Mouse (Mus musculus) heart, postnatal 25 days (tissue): ENCODE results near the gene Wfdc1. TPM values are rescaled to one million over a fixed set of nuclear protein-coding genes. Genes with fewer than 3 reads are reported as not detected.

ENCODE experiments used
- DNase-seq: peaks from one replicate; pipeline ENCODE4 v3.0.0; 2022; ENCODE audit warnings: low spot score
- intact Hi-C: fragments of 180-260 bp; cut with DNase I; formaldehyde crosslinking; loops from one replicate; pipeline ENCODE4 v1.15.1; 2025
- total RNA-seq, 2 experiments: library from RNA; stranded (reverse); gene quantifications; 2 replicates each; pipeline ENCODE4 v1.2.3; 2021

The Wfdc1 gene
- total RNA-seq, 2 experiments from 2014 or later: 45.5 to 49.2 TPM

- intact Hi-C loops: no loop called here
- no peak for DNase-seq
These were observed 28.8 kb upstream of the Wfdc1 start for GRCm38 (mm10) chr8:119637381-119637780.

DNA sequence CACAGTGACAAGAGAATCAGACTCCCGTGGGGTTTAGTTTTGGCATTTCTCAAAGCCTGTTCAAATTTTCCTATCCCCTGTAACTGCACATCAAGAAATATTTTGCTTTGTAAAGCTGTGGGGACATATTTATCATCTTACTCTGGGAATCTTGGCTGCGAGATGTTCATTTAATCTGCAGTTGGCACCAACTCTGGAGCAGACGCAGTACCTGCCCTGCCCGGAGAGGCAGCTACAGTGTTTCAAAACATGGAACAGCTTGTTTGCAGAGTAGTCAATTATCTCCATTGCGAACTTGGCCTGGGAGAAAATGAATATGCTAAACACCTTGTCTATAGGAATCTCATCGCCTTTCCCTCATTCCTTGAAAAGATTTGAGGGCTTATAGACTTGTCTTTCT lies 27.9 kb upstream of the Wfdc1 start:
- no peak for DNase-seq
- intact Hi-C loops: no loop called here

GRCm38 (mm10) chr8:119639798-119640197 lies 26.4 kb upstream of the Wfdc1 start:
- intact Hi-C loops: no loop called here

DNA sequence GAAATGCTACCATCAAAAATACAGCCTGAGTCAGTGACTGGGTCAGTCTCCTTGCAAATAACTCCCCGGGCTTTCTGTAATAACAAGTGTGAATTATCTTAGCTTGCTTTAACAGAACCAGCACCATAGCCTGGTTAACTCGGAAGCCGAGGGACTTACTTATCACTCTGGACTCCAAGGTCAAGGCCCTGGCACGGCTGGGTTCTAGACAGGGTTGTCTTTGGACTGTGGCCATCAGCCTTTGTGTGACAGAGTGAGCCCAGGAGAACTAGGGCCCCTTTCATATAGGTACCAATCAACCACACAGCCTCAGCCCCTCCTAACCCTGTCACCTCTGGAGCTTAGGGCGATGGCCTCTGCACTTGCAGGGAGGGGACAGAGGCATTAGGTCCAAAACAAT lies 25.1 kb upstream of the Wfdc1 start:
- no peak for DNase-seq
- intact Hi-C loops: no loop called here

More at GRCm38 (mm10) chr8:119639798-119640197, 26.4 kb upstream of the Wfdc1 start:
- DNase-seq: no peak

- intact Hi-C loops: no loop called here
- no peak for DNase-seq
These were observed 23.2 kb upstream of the Wfdc1 start for GRCm38 (mm10) chr8:119642960-119643359.

- DNase-seq: no peak
- intact Hi-C loops: no loop called here
These were observed 21.7 kb upstream of the Wfdc1 start for GRCm38 (mm10) chr8:119644429-119644960.

GRCm38 (mm10) chr8:119644981-119645597 lies 21.1 kb upstream of the Wfdc1 start:
- no peak for DNase-seq
- intact Hi-C loops: no loop called here

DNA sequence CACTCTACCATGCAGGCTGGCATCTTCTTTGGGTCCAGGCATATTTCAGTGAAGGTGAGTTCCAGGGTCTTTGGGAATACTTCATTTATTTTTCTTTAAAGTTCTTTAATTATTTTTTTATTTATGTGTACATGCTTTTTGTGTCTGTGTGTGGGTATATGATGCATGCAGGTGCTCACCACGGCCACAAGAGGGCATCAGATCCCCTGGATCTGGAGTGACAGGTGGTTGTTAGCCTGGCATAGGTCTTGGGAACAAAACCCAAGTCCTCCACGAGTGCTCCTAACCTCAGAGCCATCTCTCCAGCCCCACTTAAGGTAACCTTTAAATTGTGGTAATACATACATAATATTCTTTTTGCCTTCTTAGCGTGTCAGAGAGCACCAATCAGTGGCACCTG lies 20.0 kb upstream of the Wfdc1 start:
- no peak for DNase-seq
- intact Hi-C loops: no loop called here

- intact Hi-C loops: no loop called here
These were observed 19.3 kb upstream of the Wfdc1 start for GRCm38 (mm10) chr8:119646846-119647245.

GRCm38 (mm10) chr8:119651324-119651723 lies 14.8 kb upstream of the Wfdc1 start:
- DNase-seq: no peak
- intact Hi-C loops: no loop called here

More at GRCm38 (mm10) chr8:119646846-119647245, 19.3 kb upstream of the Wfdc1 start:
- DNase-seq: no peak

DNA sequence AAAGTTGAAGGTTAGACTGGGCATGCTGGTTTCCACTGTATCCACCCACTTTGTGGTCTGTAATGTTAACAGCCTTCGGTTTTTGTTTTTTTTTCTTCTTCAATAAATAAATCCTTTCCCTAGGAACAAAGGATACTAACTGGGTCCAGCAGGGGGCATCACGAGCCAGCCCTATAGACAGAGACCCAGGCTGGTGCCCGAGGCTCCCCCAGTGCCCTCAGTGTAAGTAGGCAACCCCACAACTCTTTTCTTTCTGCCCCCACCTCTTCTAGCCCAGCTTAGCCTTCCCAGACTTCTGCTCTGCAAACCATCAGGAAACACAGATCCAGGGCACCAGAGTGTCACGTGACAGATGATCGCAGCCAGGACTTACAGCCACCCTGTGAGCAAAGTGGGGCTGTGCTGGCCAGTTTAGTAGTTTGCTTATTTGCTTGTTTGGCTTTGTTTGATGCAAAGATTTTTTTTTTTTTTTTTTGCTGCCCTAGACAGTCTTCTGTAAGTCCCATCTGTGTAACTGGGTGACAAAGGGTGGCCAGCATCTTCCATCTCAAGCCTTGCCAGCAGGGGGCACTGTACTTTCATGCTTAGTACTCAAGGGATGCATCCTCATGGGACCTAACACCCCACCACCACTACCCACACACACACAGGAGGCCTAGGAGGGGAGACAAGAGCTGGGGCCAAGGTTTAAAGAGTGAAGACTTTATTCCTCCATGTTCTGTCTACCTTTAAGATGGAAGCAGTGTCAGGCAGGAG lies 9.3 kb upstream of the Wfdc1 start:
- DNase-seq: no peak
- intact Hi-C loops: loop anchor here (1.0 kb wide), 1 partner anchor 19 kb away; no protein-coding TSS in a partner anchor

- peak; percentile 81 for DNase-seq
These were observed 5.1 kb upstream of the Wfdc1 start for GRCm38 (mm10) chr8:119661081-119661480.

GRCm38 (mm10) chr8:119661892-119662291 lies 4.3 kb upstream of the Wfdc1 start:
- intact Hi-C loops: no loop called here
- DNase-seq: no peak

More at GRCm38 (mm10) chr8:119661081-119661480, 5.1 kb upstream of the Wfdc1 start:
- intact Hi-C loops: no loop called here

DNA sequence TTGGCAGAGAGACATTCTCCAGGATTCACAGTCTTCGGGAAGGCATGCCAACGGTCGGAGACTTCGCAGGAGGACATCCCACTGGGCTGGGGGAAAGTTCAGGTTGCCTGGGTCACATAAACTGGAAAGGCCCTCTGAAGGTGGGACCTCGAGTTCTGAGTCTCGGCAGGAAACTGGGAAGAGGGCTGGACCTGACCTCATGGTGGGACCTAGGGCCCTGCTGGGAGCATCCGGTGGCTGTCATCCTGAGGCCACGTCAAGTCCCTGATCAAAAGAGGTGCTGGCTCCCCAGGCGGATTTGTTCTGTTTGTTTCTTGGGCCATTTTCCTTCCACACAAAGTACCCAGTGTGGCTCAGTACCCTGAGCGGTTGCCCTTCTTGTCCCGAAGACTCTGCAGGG lies 2.7 kb upstream of the Wfdc1 start:
- DNase-seq: no peak
- intact Hi-C loops: no loop called here

DNA sequence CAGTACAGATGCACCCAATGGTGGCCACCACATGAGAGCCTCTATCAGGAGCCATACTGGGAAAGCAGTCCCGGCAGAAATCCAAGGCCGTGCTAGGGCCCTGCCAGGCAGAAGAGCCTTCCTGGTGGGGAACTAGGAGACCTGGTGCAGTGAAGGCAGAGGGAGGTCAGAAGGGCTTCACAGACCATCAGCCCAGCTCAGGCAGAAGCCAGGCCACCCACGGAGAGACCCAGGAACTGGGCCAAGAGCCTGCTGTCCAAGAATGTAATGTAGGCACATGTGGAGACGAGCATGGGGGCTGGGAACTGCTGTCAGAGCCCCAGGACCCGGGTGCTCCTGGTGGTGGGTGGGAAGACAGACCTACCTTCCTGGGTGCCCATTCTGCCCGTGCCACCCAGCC lies 895 bp upstream of the Wfdc1 start:
- intact Hi-C loops: no loop called here
- no peak for DNase-seq

GRCm38 (mm10) chr8:119668447-119668846 lies 2.3 kb downstream of the Wfdc1 start:
- no peak for DNase-seq
- intact Hi-C loops: no loop called here

GRCm38 (mm10) chr8:119669284-119669683 lies 3.1 kb downstream of the Wfdc1 start:
- DNase-seq: no peak

GRCm38 (mm10) chr8:119670419-119671091 lies 4.4 kb downstream of the Wfdc1 start:
- peak; percentile 61 for DNase-seq
- intact Hi-C loops: no loop called here

More at GRCm38 (mm10) chr8:119669284-119669683, 3.1 kb downstream of the Wfdc1 start:
- intact Hi-C loops: no loop called here

DNA sequence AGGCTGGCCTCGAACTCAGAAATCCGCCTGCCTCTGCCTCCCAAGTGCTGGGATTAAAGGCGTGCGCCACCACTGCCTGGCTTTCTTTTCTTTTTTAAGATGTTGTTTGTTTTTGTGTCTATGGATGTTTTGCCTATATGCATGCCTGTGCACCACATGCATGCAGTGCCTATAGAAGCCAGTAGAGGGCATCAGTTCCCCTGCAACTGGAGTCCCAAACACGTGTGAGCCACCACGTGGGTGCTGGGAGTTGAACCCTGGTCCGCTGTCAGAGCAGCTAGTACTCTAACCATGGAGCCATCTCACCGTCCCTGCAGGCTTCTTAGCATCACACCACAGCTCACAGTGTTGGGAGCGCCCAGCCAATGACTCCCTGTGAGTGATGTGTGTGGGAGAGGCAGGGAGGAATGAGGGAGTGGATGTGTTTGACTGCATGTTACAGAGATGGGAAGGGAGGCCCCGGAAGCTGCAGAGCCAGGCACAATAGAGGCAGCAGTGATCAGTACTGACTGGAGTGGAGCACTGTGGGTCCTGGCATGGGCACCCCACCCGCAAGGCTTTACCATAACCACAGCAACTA lies 7.9 kb downstream of the Wfdc1 start:
- DNase-seq: no peak
- intact Hi-C loops: no loop called here

GRCm38 (mm10) chr8:119675457-119675856 lies 9.3 kb downstream of the Wfdc1 start:
- intact Hi-C loops: loop anchor here (5.0 kb wide), 3 partner anchors 68 to 228 kb away; partner anchors contain the start of genes Necab2 and Taf1c
- DNase-seq: no peak
